Mouse (Mus musculus) layer of hippocampus, adult 2 months (tissue): ENCODE measurements around the gene Ube2dnl1. TPM values are rescaled to one million over a fixed set of nuclear protein-coding genes. Genes with fewer than 3 reads are reported as not detected.

Experiments used
- DNase-seq, 2 experiments: peaks; one replicate each; pipeline ENCODE4 v3.0.0; 2022; ENCODE audit warnings: low spot score in 2 of 2
- H3K27ac ChIP-seq: fragments of 200-600 bp; 2 replicates; pipeline ENCODE4 v1.8.1; 2022
- H3K4me3 ChIP-seq: fragments of 200-600 bp; 2 replicates; pipeline ENCODE4 v1.8.1; 2022; ENCODE audit warnings: mild to moderate bottlenecking
- CTCF ChIP-seq: fragments of 200-600 bp; conservative IDR thresholded peaks from 2 replicates; pipeline ENCODE4 v1.8.1; 2022; ENCODE audit warnings: antibody characterized with exemption, mild to moderate bottlenecking, moderate library complexity
- long read RNA-seq, 2 experiments: library from polyadenylated mRNA; stranded (forward); transcript quantifications; one replicate each; pipeline ENCODE4 v2.0.0; 2021; ENCODE audit warnings: borderline mapping rate in 2 of 2
- total RNA-seq, 2 experiments: library from RNA; stranded (reverse); gene quantifications; 2 replicates each; pipeline ENCODE4 v1.2.3; 2021

Gene Ube2dnl1
- total RNA-seq, result not detected
- long read RNA-seq, experiment 1, result 0 reads
- long read RNA-seq, experiment 2, result 0 reads

- TF ChIP-seq CTCF, result no peak
- Histone ChIP-seq H3K4me3 (no peak within 1 kb of the TSS), H3K27ac (no peak within 1 kb of the TSS)
- DNase-seq, result no peak
These were observed at the start of gene Ube2dnl1 for GRCm38 (mm10) chrX:114904712-114905111. Gene Ube2dnl1, plus strand, starts transcription at chrX:114905012.

GRCm38 (mm10) chrX:114895489-114895888 lies 9.3 kb upstream of the Ube2dnl1 start:
- TF ChIP-seq CTCF, result no peak
- Histone ChIP-seq H3K4me3 (no peak overlapping the region), H3K27ac (no peak overlapping the region)
- DNase-seq, result no peak

GRCm38 (mm10) chrX:114897506-114897905 lies 7.3 kb upstream of the Ube2dnl1 start:
- Histone ChIP-seq H3K4me3 (no peak overlapping the region), H3K27ac (no peak overlapping the region)
- TF ChIP-seq CTCF, result no peak
- DNase-seq, result no peak

GRCm38 (mm10) chrX:114903391-114903790 lies 1.4 kb upstream of the Ube2dnl1 start:
- no peak for DNase-seq
- Histone ChIP-seq H3K4me3 (no peak overlapping the region), H3K27ac (no peak overlapping the region)
- no peak for TF ChIP-seq CTCF

GRCm38 (mm10) chrX:114907282-114907681 lies 2.5 kb downstream of the Ube2dnl1 start, which contains the start of gene Ube2dnl2:
Gene Ube2dnl2, plus strand, starts transcription at chrX:114907582.
- no peak for TF ChIP-seq CTCF
- DNase-seq, result no peak
- H3K4me3 ChIP-seq, result no peak within 1 kb of the TSS

GRCm38 (mm10) chrX:114955066-114955465 lies 50.3 kb downstream of the Ube2dnl1 start:
- no peak for DNase-seq
- Histone ChIP-seq H3K4me3 (no peak overlapping the region), H3K27ac (no peak overlapping the region)
- TF ChIP-seq CTCF, result no peak

More at GRCm38 (mm10) chrX:114907282-114907681, 2.5 kb downstream of the Ube2dnl1 start, which contains the start of gene Ube2dnl2:
- H3K27ac ChIP-seq, result no peak within 1 kb of the TSS

Other genes with a start within 250 kb of the Ube2dnl1 start
- not detected for gene Ube2dnl2, start 2.6 kb downstream of the Ube2dnl1 start, total RNA-seq